Mouse (Mus musculus) ovary, adult 10 weeks (tissue): Measurements from ENCODE around the gene Rap2a. TPM values are rescaled to one million over a fixed set of nuclear protein-coding genes. Genes with fewer than 3 reads are reported as not detected.

Experiments used
- polyA plus RNA-seq: library from polyadenylated mRNA; stranded (reverse); fragments of 350-450 nt; fragmentation: Illumina TruSeq; extraction: RNeasy Lipid Tissue Mini Kit (QIAGEN cat#74804); gene quantifications from one replicate; pipeline ENCODE4 v1.2.3, GENCODE M21; 2014

The Rap2a gene
- 58.9 TPM for polyA plus RNA-seq

DNA sequence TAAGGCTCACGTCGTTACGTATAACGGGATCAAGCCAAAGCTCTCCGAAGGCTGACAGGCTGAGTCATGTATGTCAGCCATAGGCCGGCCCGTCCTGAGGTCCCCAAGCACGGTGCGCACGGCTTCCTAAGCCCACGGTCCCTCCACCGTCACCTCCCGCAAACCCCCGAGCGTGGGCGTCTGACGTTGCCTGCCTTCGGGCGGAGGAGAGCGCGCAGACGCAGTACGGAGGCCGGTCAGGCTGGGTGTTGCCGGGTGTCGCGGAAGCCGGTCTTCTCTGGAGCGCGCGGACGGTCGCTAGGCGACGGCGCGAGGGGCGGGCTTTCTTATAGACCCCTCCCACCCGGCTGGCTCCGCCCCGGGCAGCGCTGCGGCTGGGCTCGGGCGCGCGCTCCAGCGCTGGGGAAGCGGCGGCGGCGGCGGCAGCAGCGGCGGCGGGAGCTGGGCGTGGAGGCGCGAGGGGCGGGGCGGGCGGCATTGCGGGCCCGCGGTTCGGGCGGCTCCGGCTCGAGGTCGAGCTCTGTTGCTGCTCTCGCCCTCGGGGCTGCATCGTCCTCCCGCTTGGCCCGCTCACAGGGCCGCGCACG is at the start of gene Rap2a:
Gene Rap2a, plus strand, starts transcription at position 463 of the 587 bp plus-strand sequence.

Other genes starting within 250 kb of the Rap2a start
- 845 TPM for gene Mbnl2, start 202.8 kb upstream of the Rap2a start, polyA plus RNA-seq